Mouse (Mus musculus): ENCODE data around the gene Kmt2d. TPM values are rescaled to one million over a fixed set of nuclear protein-coding genes. Genes with fewer than 3 reads are reported as not detected.

Gene Kmt2d
- polyA plus RNA-seq, 1 experiment = 267 TPM

GRCm38 (mm10) chr15:98852733-98853132 is 18.3 kb downstream of the Kmt2d start:
- TF ChIP-seq CTCF (IDR thresholded peaks at IDR 0.05; ENCODE audit: insufficient read depth, low read depth, low read length) (no peak), POLR2A (IDR thresholded peaks at IDR 0.05; ENCODE audit: insufficient read depth, low read depth, low read length) (no peak)
- H3K4me1 ChIP-seq (ENCODE audit: control insufficient read depth, insufficient read depth, low read length) = no peaks in the 10 kb centered on the region
- no peak overlapping the region for H3K4me3 ChIP-seq (ENCODE audit: insufficient read depth, low read depth, low read length)
- H3K27ac ChIP-seq (ENCODE audit: insufficient read depth, low read depth, low read length) = no peak overlapping the region
- WGBS = 86% methylated on average over 9 of the region's 9 CpGs

- no peak for TF ChIP-seq POLR2A (IDR thresholded peaks at IDR 0.05; ENCODE audit: insufficient read depth, low read depth, low read length)
- no peak for TF ChIP-seq CTCF (IDR thresholded peaks at IDR 0.05; ENCODE audit: insufficient read depth, low read depth, low read length)
- no peak overlapping the region for H3K27ac ChIP-seq (ENCODE audit: insufficient read depth, low read depth, low read length)
- no peaks in the 10 kb centered on the region for H3K4me1 ChIP-seq (ENCODE audit: control insufficient read depth, insufficient read depth, low read length)
- H3K4me3 ChIP-seq (ENCODE audit: insufficient read depth, low read depth, low read length) = no peak overlapping the region
- WGBS = 87% methylated on average over 9 of the region's 9 CpGs
These were observed 18.9 kb downstream of the Kmt2d start for GRCm38 (mm10) chr15:98852071-98852470.

DNA sequence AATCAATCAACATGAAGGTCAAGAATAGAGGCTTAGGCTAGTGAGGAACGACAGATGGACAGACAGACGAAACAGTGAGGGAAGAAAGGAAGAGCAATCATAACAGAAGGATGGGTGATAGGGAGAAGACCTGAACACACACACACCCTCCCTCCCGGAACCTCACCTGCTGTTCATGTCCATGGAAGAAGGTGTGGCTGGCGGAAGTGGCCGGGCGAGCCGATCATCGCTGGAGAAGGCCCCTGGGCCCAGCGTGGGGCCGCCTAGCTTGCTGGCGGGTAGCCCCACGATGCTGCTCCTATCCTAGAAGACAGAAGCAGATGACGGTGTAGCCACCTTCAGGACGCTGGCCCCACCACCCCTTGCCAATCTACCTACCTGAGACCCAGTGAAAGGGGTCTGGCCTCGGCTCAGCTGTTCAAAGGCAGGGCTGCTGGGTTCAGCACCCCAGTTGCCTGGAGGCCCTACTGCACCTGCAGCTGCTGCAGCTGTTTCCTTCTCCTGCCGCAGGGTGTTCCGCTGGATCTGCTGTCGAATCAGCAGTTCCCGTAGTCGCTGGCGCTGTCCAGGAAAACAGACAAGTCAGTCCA is 19.7 kb downstream of the Kmt2d start:
- TF ChIP-seq POLR2A (IDR thresholded peaks at IDR 0.05; ENCODE audit: insufficient read depth, low read depth, low read length) (no peak), CTCF (IDR thresholded peaks at IDR 0.05; ENCODE audit: insufficient read depth, low read depth, low read length) (no peak)

GRCm38 (mm10) chr15:98850668-98851067 is 20.3 kb downstream of the Kmt2d start:
- Histone ChIP-seq H3K27ac (ENCODE audit: insufficient read depth, low read depth, low read length) (no peak overlapping the region), H3K4me3 (ENCODE audit: insufficient read depth, low read depth, low read length) (no peak overlapping the region), H3K4me1 (ENCODE audit: control insufficient read depth, insufficient read depth, low read length) (no peaks in the 10 kb centered on the region)
- 83% methylated on average over 14 of the region's 14 CpGs for WGBS
- TF ChIP-seq POLR2A (IDR thresholded peaks at IDR 0.05; ENCODE audit: insufficient read depth, low read depth, low read length) = no peak
- TF ChIP-seq CTCF (IDR thresholded peaks at IDR 0.05; ENCODE audit: insufficient read depth, low read depth, low read length) = no peak

More for the DNA sequence above, 19.7 kb downstream of the Kmt2d start:
- H3K4me1 ChIP-seq (ENCODE audit: control insufficient read depth, insufficient read depth, low read length) = no peaks in the 10 kb centered on the region
- 88% methylated on average over 21 of the region's 21 CpGs for WGBS
- no peak overlapping the region for H3K27ac ChIP-seq (ENCODE audit: insufficient read depth, low read depth, low read length)
- H3K4me3 ChIP-seq (ENCODE audit: insufficient read depth, low read depth, low read length) = no peak overlapping the region

DNA sequence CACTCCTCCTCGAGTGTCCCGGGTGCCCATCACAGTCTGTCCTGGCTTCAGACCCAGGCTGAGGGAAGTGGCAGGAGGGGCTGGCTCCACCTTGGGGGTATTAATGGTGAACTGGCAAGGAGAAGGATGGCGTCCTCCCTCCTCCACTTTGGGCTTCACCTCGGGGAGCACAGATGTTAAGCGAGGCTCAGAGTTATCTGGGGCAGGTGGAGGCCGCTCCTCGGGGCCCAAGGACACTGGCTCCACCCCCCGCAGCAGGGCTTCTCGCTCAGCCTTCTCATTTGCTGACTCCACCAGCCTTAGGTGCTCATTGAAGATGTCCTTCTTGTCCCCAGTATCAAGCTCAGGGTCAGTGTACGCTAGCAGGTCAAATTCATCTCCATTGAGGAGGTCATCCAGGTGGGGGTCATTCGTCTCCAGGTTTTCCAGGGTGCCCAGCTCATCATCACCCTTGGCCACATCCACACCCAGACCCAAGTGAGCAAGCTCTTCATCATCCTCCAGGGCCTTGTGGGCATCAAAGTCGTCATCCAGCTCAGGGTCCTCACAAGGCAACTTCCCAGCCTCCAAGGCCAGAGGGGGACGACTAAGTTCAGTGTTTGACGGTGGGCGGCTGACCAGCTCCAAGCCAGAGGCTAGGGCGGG is 20.9 kb downstream of the Kmt2d start:
- Histone ChIP-seq H3K27ac (ENCODE audit: insufficient read depth, low read depth, low read length) (no peak overlapping the region), H3K4me1 (ENCODE audit: control insufficient read depth, insufficient read depth, low read length) (no peaks in the 10 kb centered on the region), H3K4me3 (ENCODE audit: insufficient read depth, low read depth, low read length) (no peak overlapping the region)
- 86% methylated on average over 16 of the region's 16 CpGs for WGBS
- no peak for TF ChIP-seq CTCF (IDR thresholded peaks at IDR 0.05; ENCODE audit: insufficient read depth, low read depth, low read length)
- no peak for TF ChIP-seq POLR2A (IDR thresholded peaks at IDR 0.05; ENCODE audit: insufficient read depth, low read depth, low read length)

DNA sequence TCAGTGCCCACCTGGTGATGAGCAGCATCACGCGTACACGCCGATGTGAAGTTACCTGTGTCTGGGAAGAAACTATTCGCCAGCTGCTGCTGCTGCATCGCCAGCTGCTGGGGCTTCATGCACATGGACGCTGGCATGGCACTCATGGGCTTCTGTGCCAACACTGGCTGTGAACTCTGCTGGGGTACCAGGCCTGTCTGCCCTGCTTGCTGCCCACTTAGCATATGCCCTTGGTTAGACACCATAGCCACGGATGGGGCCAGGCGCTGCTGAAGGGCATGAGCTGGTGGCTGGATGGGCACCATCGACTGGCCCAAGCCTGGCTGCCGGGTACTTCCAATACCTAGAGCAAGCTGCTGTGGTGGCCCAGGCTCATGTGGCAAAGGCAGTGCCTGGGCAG is 21.8 kb downstream of the Kmt2d start:
- H3K4me3 ChIP-seq (ENCODE audit: insufficient read depth, low read depth, low read length) = no peak overlapping the region
- TF ChIP-seq CTCF (IDR thresholded peaks at IDR 0.05; ENCODE audit: insufficient read depth, low read depth, low read length) (no peak), POLR2A (IDR thresholded peaks at IDR 0.05; ENCODE audit: insufficient read depth, low read depth, low read length) (no peak)
- no peak overlapping the region for H3K27ac ChIP-seq (ENCODE audit: insufficient read depth, low read depth, low read length)
- H3K4me1 ChIP-seq (ENCODE audit: control insufficient read depth, insufficient read depth, low read length) = no peaks in the 10 kb centered on the region
- WGBS = 93% methylated on average over 11 of the region's 11 CpGs

DNA sequence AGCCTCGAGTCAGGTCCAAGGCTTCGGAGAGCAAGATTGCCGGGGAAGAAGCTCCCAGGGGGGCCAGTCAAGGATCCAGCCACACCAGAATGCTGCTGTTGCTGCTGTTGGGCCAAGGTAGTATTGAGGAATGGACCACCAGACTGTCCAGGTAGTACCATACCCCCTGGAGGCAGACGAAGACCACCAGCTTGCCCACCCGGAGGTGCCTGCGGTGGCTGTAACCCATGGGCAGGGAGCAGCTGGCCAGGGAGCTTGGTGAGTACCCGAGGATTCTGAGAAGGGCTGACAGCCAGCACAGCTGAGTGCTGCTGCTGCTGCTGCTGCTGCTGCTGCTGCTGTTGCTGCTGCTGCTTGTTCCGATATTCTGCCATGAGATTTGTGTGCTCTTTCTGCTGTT is 24.9 kb downstream of the Kmt2d start:
- WGBS = 83% methylated on average over 8 of the region's 8 CpGs
- TF ChIP-seq CTCF (IDR thresholded peaks at IDR 0.05; ENCODE audit: insufficient read depth, low read depth, low read length) = no peak
- TF ChIP-seq POLR2A (IDR thresholded peaks at IDR 0.05; ENCODE audit: insufficient read depth, low read depth, low read length) = no peak
- H3K4me3 ChIP-seq (ENCODE audit: insufficient read depth, low read depth, low read length) = no peak overlapping the region
- H3K4me1 ChIP-seq (ENCODE audit: control insufficient read depth, insufficient read depth, low read length) = peaks cover 20% of the 10 kb centered on the region
- no peak overlapping the region for H3K27ac ChIP-seq (ENCODE audit: insufficient read depth, low read depth, low read length)

- H3K4me3 ChIP-seq (ENCODE audit: insufficient read depth, low read depth, low read length) = no peak overlapping the region
- 88% methylated on average over 2 of the region's 2 CpGs for WGBS
- H3K4me1 ChIP-seq (ENCODE audit: control insufficient read depth, insufficient read depth, low read length) = peaks cover 20% of the 10 kb centered on the region
- TF ChIP-seq CTCF (IDR thresholded peaks at IDR 0.05; ENCODE audit: insufficient read depth, low read depth, low read length) (no peak), POLR2A (IDR thresholded peaks at IDR 0.05; ENCODE audit: insufficient read depth, low read depth, low read length) (no peak)
- no peak overlapping the region for H3K27ac ChIP-seq (ENCODE audit: insufficient read depth, low read depth, low read length)
These were observed 25.9 kb downstream of the Kmt2d start for GRCm38 (mm10) chr15:98845149-98845548.

DNA sequence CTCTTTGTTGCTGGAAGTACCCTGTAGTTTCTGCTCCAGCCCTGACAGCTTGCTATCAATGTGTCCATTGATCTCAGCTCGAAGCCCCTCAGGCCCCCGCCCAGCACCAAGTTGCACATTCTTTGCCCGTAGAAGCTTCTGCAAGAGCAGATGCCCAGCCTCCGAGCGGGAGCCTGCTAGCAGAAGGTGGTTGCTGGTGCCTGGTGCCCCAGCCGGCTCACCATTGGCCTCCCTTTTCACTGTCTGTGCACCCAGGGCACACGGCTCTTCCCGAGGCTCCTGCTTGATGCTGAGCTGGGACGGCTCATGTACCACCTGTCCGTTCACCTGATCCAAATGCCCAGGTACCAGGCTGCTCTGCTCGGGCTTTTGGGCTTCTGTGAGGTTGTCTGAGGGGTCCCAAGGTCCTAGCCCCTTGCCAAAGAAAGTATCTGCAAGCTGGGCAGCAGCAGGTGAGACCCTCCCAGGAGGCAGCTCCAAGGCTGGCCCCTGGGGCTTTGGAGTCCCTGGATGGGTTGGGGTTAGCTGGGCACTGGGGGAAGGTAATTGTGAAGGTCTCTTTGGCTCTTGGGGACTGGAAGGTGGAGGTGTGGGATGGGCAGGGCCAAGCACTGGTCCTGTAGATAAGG is 27.3 kb downstream of the Kmt2d start:
- Histone ChIP-seq H3K4me1 (ENCODE audit: control insufficient read depth, insufficient read depth, low read length) (peaks cover 20% of the 10 kb centered on the region), H3K4me3 (ENCODE audit: insufficient read depth, low read depth, low read length) (no peak overlapping the region), H3K27ac (ENCODE audit: insufficient read depth, low read depth, low read length) (no peak overlapping the region)
- no peak for TF ChIP-seq CTCF (IDR thresholded peaks at IDR 0.05; ENCODE audit: insufficient read depth, low read depth, low read length)
- no peak for TF ChIP-seq POLR2A (IDR thresholded peaks at IDR 0.05; ENCODE audit: insufficient read depth, low read depth, low read length)
- 88% methylated on average over 11 of the region's 11 CpGs for WGBS
